Comparison of ENCODE assay signal across 8 mouse cellular contexts in genomic region chr5:21372493-21373179, GRCm38 (mm10). TPM values are rescaled to one million over a fixed set of nuclear protein-coding genes. Genes with fewer than 3 reads are reported as not detected.
A peak's percentile ranks its signal among the peaks of the same experiment; 100 is the strongest.
DNase-seq lines count a peak whose midpoint lies in the region; ATAC-seq and TF ChIP-seq lines count a peak whose summit lies in the region.

Gene Fgl2 (plus strand): TSS chr5:21372642.

- no peak for TF ChIP-seq POLR2A in myocyte (IDR thresholded peaks at IDR 0.05; ENCODE audit: insufficient read length, low read depth)

- no peaks in the 10 kb centered on the region for H3K36me3 ChIP-seq in embryonic facial prominence, embryonic 13.5 days
- no peaks in the 10 kb centered on the region for H3K36me3 ChIP-seq in liver, embryonic 12.5 days
- H3K36me3 ChIP-seq in myocyte (ENCODE audit: control insufficient read depth, insufficient read depth) = no peaks in the 10 kb centered on the region
- no peaks in the 10 kb centered on the region for H3K36me3 ChIP-seq in stomach, embryonic 14.5 days (ENCODE audit: control insufficient read depth, insufficient read depth, low read length)

- H3K9ac ChIP-seq in embryonic facial prominence, embryonic 13.5 days = peak within 1 kb of the TSS; percentile 71
- peak within 1 kb of the TSS; percentile 34 for H3K9ac ChIP-seq in liver, embryonic 12.5 days
- H3K9ac ChIP-seq in stomach, embryonic 14.5 days (replicated peaks; ENCODE audit: low read depth, low read length) = no peak within 1 kb of the TSS; the same call in 1 of the 2 replicates

- peak within 1 kb of the TSS; percentile 89 for H3K4me2 ChIP-seq in embryonic facial prominence, embryonic 13.5 days
- peak within 1 kb of the TSS; percentile 71 for H3K4me2 ChIP-seq in liver, embryonic 12.5 days
- peak within 1 kb of the TSS; percentile 61 for H3K4me2 ChIP-seq in myocyte (ENCODE audit: low read depth)
- H3K4me2 ChIP-seq in stomach, embryonic 14.5 days (replicated peaks; ENCODE audit: low read depth, low read length) = peak within 1 kb of the TSS; percentile 94

- no peak within 1 kb of the TSS for H3ac ChIP-seq in myocyte (ENCODE audit: control insufficient read depth, insufficient read length)

- 4% methylated on average over 31 of the region's 31 CpGs for WGBS in embryonic facial prominence, embryonic 13.5 days
- 5% methylated on average over 31 of the region's 31 CpGs for WGBS in liver, embryonic 12.5 days (ENCODE audit: insufficient replicate concordance)
- WGBS in stomach, embryonic 14.5 days = 6% methylated on average over 31 of the region's 31 CpGs

- H3K9me3 ChIP-seq in embryonic facial prominence, embryonic 13.5 days = no peaks in the 10 kb centered on the region
- no peaks in the 10 kb centered on the region for H3K9me3 ChIP-seq in liver, embryonic 12.5 days (replicated peaks)
- H3K9me3 ChIP-seq in stomach, embryonic 14.5 days (ENCODE audit: control insufficient read depth, low read depth, low read length) = no peaks in the 10 kb centered on the region

- H3K27me3 ChIP-seq in embryonic facial prominence, embryonic 13.5 days = peaks cover 24% of the 10 kb centered on the region
- peaks cover 11% of the 10 kb centered on the region; the same call in 1 of the 2 replicates for H3K27me3 ChIP-seq in liver, embryonic 12.5 days (replicated peaks)
- H3K27me3 ChIP-seq in myocyte (ENCODE audit: control insufficient read depth, insufficient read depth, insufficient read length) = peaks cover 12% of the 10 kb centered on the region
- H3K27me3 ChIP-seq in stomach, embryonic 14.5 days (ENCODE audit: control insufficient read depth, insufficient read depth, low read length) = no peaks in the 10 kb centered on the region

- DNase-seq in urinary bladder, adult 18-20 months (ENCODE audit: low spot score in 2 of 2) = peak; percentile 21 to 40
- DNase-seq in urinary bladder, postnatal 10 days (ENCODE audit: low spot score) = no peak
- DNase-seq in heart, adult 9 months (ENCODE audit: low spot score in 2 of 2) = peak; percentile 72
- DNase-seq in kidney, adult 8-10 months = peak; percentile 7 to 13

- H3K4me1 ChIP-seq in embryonic facial prominence, embryonic 13.5 days = peaks cover 10% of the 10 kb centered on the region
- H3K4me1 ChIP-seq in liver, embryonic 12.5 days = peaks cover 8% of the 10 kb centered on the region; the same call in 1 of the 2 replicates
- H3K4me1 ChIP-seq in stomach, embryonic 14.5 days (ENCODE audit: control insufficient read depth, insufficient read depth, low read length) = 0 out of 2 replicates have a peak, but pooled peaks cover 3% of the 10 kb centered on the region

- no peak within 1 kb of the TSS for H3K27ac ChIP-seq in embryonic facial prominence, embryonic 13.5 days
- H3K27ac ChIP-seq in liver, embryonic 12.5 days = no peak within 1 kb of the TSS
- no peak within 1 kb of the TSS for H3K27ac ChIP-seq in stomach, embryonic 14.5 days (ENCODE audit: low read length)

- peak; percentile 52 for ATAC-seq in embryonic facial prominence, embryonic 13.5 days (ENCODE audit: insufficient number of reproducible peaks, insufficient read depth, low FRiP score, low TSS enrichment, low read depth)
- peak; percentile 52; the same call in 1 of the 2 replicates for ATAC-seq in liver, embryonic 12.5 days
- peak; percentile 67; the same call in 1 of the 2 replicates for ATAC-seq in stomach, embryonic 14.5 days (ENCODE audit: insufficient number of reproducible peaks, insufficient read depth, low FRiP score, low read depth)

- peak within 1 kb of the TSS; percentile 49 for H3K4me3 ChIP-seq in embryonic facial prominence, embryonic 13.5 days
- peak within 1 kb of the TSS; percentile 48 for H3K4me3 ChIP-seq in liver, embryonic 12.5 days
- no peak within 1 kb of the TSS for H3K4me3 ChIP-seq in myocyte
- H3K4me3 ChIP-seq in stomach, embryonic 14.5 days (ENCODE audit: low read depth, low read length) = peak within 1 kb of the TSS; percentile 37

- H3K79me2 ChIP-seq in myocyte (ENCODE audit: control insufficient read depth, insufficient read depth) = no peaks in the 10 kb centered on the region

TF ChIP-seq in myocyte, 11 proteins besides CTCF, POLR2A, EP300 and RAD21:
- TF ChIP-seq MYOG (IDR thresholded peaks at IDR 0.05; ENCODE audit: control insufficient read depth in 1 of 3, insufficient read depth in 1 of 3, insufficient read length in 2 of 3, low read depth in 2 of 3) (no peak), CEBPB (IDR thresholded peaks at IDR 0.05; ENCODE audit: insufficient read depth, poor library complexity, severe bottlenecking) (no peak), POLR2AphosphoS2 (IDR thresholded peaks at IDR 0.05; ENCODE audit: insufficient read length, low read depth) (no peak), MAX (IDR thresholded peaks at IDR 0.05; ENCODE audit: low read depth) (no peak), TCF3 (IDR thresholded peaks at IDR 0.05; ENCODE audit: insufficient read length, low read depth) (no peak), MYOD1 (IDR thresholded peaks at IDR 0.05; ENCODE audit: control insufficient read depth in 1 of 3, insufficient read length in 2 of 3, low read depth in 2 of 3) (no peak), REST (IDR thresholded peaks at IDR 0.05; ENCODE audit: insufficient read depth, insufficient read length) (no peak), SRF (IDR thresholded peaks at IDR 0.05; ENCODE audit: control insufficient read depth, insufficient read length, low read depth) (no peak), E2F4 (IDR thresholded peaks at IDR 0.05; ENCODE audit: insufficient read depth) (no peak)

RNA-seq across cellular contexts. Expression of gene Fgl2, which starts in this region (rescaled TPM):
- 1.4 and 1.6 TPM in 2 replicates for polyA plus RNA-seq in embryonic facial prominence, embryonic 13.5 days (2015; fragmentation: Nextera tagmentation; extraction: Ambion mirVana)
- 1.4 and 1.5 TPM in 2 replicates for polyA plus RNA-seq in liver, embryonic 12.5 days (2016; fragmentation: Nextera tagmentation; extraction: Ambion mirVana)
- polyA plus RNA-seq in myocyte (2012; fragmentation: generic; extraction: Trizol) = 0.04 TPM
- 6.2 and 8.0 TPM in 2 replicates for polyA plus RNA-seq in stomach, embryonic 14.5 days (2014; fragmentation: Nextera tagmentation; extraction: Ambion mirVana)
